Mouse (Mus musculus) urinary bladder, postnatal 14 days (tissue): Measurements from ENCODE around the gene Pnpla7.

Experiments used
- DNase-seq: peaks from one replicate; pipeline ENCODE4 v3.0.0; 2021; ENCODE audit warnings: low spot score

Pnpla7 gene

GRCm38 (mm10) chr2:24995332-24995731 is 19.5 kb downstream of the Pnpla7 start:
- DNase-seq = no peak

- DNase-seq = no peak
Observed at GRCm38 (mm10) chr2:24996471-24996870, 20.6 kb downstream of the Pnpla7 start.

GRCm38 (mm10) chr2:25000544-25001235 is 24.9 kb downstream of the Pnpla7 start:
- peak; percentile 41 for DNase-seq

- DNase-seq = no peak
Observed at GRCm38 (mm10) chr2:25003946-25004786, 28.3 kb downstream of the Pnpla7 start.

- DNase-seq = no peak
Observed at GRCm38 (mm10) chr2:25006767-25007166, 30.9 kb downstream of the Pnpla7 start.

- no peak for DNase-seq
Observed at GRCm38 (mm10) chr2:25008250-25008649, 32.4 kb downstream of the Pnpla7 start.

GRCm38 (mm10) chr2:25022678-25023077 is 46.8 kb downstream of the Pnpla7 start:
- DNase-seq = no peak

GRCm38 (mm10) chr2:25025109-25025508 is 49.3 kb downstream of the Pnpla7 start:
- DNase-seq = no peak

GRCm38 (mm10) chr2:25034994-25035393 is 59.2 kb downstream of the Pnpla7 start:
- no peak for DNase-seq

GRCm38 (mm10) chr2:25040089-25040488 is 64.3 kb downstream of the Pnpla7 start:
- DNase-seq = no peak

- no peak for DNase-seq
Observed at GRCm38 (mm10) chr2:25050921-25051320, 75.1 kb downstream of the Pnpla7 start.

GRCm38 (mm10) chr2:25051450-25051849 is 75.6 kb downstream of the Pnpla7 start:
- DNase-seq = no peak

- no peak for DNase-seq
Observed at GRCm38 (mm10) chr2:25053101-25053500, 77.3 kb downstream of the Pnpla7 start.

- peak; percentile 89 for DNase-seq
Observed at GRCm38 (mm10) chr2:25054221-25055067, 78.6 kb downstream of the Pnpla7 start, which contains the start of gene Nsmf. Nsmf (plus strand) TSS chr2:25054355.

- no peak for DNase-seq
Observed at GRCm38 (mm10) chr2:25055068-25055405, 79.2 kb downstream of the Pnpla7 start.

- DNase-seq = no peak
Observed at GRCm38 (mm10) chr2:25055409-25056155, 79.7 kb downstream of the Pnpla7 start.

GRCm38 (mm10) chr2:25058926-25059325 is 83.1 kb downstream of the Pnpla7 start:
- no peak for DNase-seq

- DNase-seq = no peak
Observed at GRCm38 (mm10) chr2:25063523-25063922, 87.7 kb downstream of the Pnpla7 start.

GRCm38 (mm10) chr2:25064285-25064684 is 88.5 kb downstream of the Pnpla7 start:
- DNase-seq = no peak

- DNase-seq = no peak
Observed at GRCm38 (mm10) chr2:25065537-25065936, 89.7 kb downstream of the Pnpla7 start.

GRCm38 (mm10) chr2:25066552-25066951 is 90.7 kb downstream of the Pnpla7 start:
- no peak for DNase-seq

GRCm38 (mm10) chr2:25069537-25069936 is 93.7 kb downstream of the Pnpla7 start:
- no peak for DNase-seq
